Mouse (Mus musculus): ENCODE results near the gene Arhgap19. TPM values are rescaled to one million over a fixed set of nuclear protein-coding genes. Genes with fewer than 3 reads are reported as not detected.
A peak's percentile ranks its signal among the peaks of the same experiment; 100 is the strongest.

Gene Arhgap19
- polyA plus RNA-seq, 1 experiment = 0.49 TPM

- peaks cover 76% of the 10 kb centered on the region for H3K4me1 ChIP-seq (ENCODE audit: control insufficient read depth)
- TF ChIP-seq TAL1 (IDR thresholded peaks at IDR 0.05; ENCODE audit: low read length) (no peak), GATA1 (IDR thresholded peaks at IDR 0.05; ENCODE audit: low read length) (no peak)
Observed at GRCm38 (mm10) chr19:41842706-41843105, 40.9 kb upstream of the Arhgap19 start.

GRCm38 (mm10) chr19:41842196-41842595 is 40.3 kb upstream of the Arhgap19 start:
- no peak overlapping the region for H3K4me3 ChIP-seq (replicated peaks)
- no peak for TF ChIP-seq GATA1 (IDR thresholded peaks at IDR 0.05; ENCODE audit: low read length)
- no peak for TF ChIP-seq TAL1 (IDR thresholded peaks at IDR 0.05; ENCODE audit: low read length)
- peaks cover 11% of the 10 kb centered on the region for H3K36me3 ChIP-seq (ENCODE audit: control insufficient read depth)
- no peaks in the 10 kb centered on the region for H3K27me3 ChIP-seq (ENCODE audit: control insufficient read depth)
- H3K4me1 ChIP-seq (ENCODE audit: control insufficient read depth) = peaks cover 81% of the 10 kb centered on the region
- H3K9me3 ChIP-seq (ENCODE audit: control insufficient read depth, low read length) = no peaks in the 10 kb centered on the region

More at GRCm38 (mm10) chr19:41842706-41843105, 40.9 kb upstream of the Arhgap19 start:
- Histone ChIP-seq H3K27me3 (ENCODE audit: control insufficient read depth) (no peaks in the 10 kb centered on the region), H3K36me3 (ENCODE audit: control insufficient read depth) (peaks cover 11% of the 10 kb centered on the region), H3K9me3 (ENCODE audit: control insufficient read depth, low read length) (no peaks in the 10 kb centered on the region), H3K4me3 (replicated peaks) (no peak overlapping the region)

GRCm38 (mm10) chr19:41841105-41841750 is 39.4 kb upstream of the Arhgap19 start:
- H3K4me1 ChIP-seq (ENCODE audit: control insufficient read depth) = peaks cover 81% of the 10 kb centered on the region
- H3K9me3 ChIP-seq (ENCODE audit: control insufficient read depth, low read length) = no peaks in the 10 kb centered on the region
- H3K4me3 ChIP-seq (replicated peaks) = no peak overlapping the region
- no peak for TF ChIP-seq TAL1 (IDR thresholded peaks at IDR 0.05; ENCODE audit: low read length)
- TF ChIP-seq GATA1 (IDR thresholded peaks at IDR 0.05; ENCODE audit: low read length) = no peak
- no peaks in the 10 kb centered on the region for H3K27me3 ChIP-seq (ENCODE audit: control insufficient read depth)
- H3K36me3 ChIP-seq (ENCODE audit: control insufficient read depth) = peaks cover 11% of the 10 kb centered on the region

- Histone ChIP-seq H3K36me3 (ENCODE audit: control insufficient read depth) (peaks cover 6% of the 10 kb centered on the region), H3K4me1 (ENCODE audit: control insufficient read depth) (peaks cover 83% of the 10 kb centered on the region), H3K9me3 (ENCODE audit: control insufficient read depth, low read length) (no peaks in the 10 kb centered on the region), H3K4me3 (replicated peaks) (no peak overlapping the region), H3K27me3 (ENCODE audit: control insufficient read depth) (no peaks in the 10 kb centered on the region)
- no peak for TF ChIP-seq GATA1 (IDR thresholded peaks at IDR 0.05; ENCODE audit: low read length)
- TF ChIP-seq TAL1 (IDR thresholded peaks at IDR 0.05; ENCODE audit: low read length) = no peak
Observed at GRCm38 (mm10) chr19:41839685-41840084, 37.8 kb upstream of the Arhgap19 start.

- Histone ChIP-seq H3K36me3 (ENCODE audit: control insufficient read depth) (no peaks in the 10 kb centered on the region; the same call in 1 of the 2 replicates), H3K9me3 (ENCODE audit: control insufficient read depth, low read length) (no peaks in the 10 kb centered on the region), H3K4me1 (ENCODE audit: control insufficient read depth) (peaks cover 82% of the 10 kb centered on the region), H3K27me3 (ENCODE audit: control insufficient read depth) (no peaks in the 10 kb centered on the region), H3K4me3 (replicated peaks) (peak overlapping the region; percentile 40)
- TF ChIP-seq GATA1 (IDR thresholded peaks at IDR 0.05; ENCODE audit: low read length) (no peak), TAL1 (IDR thresholded peaks at IDR 0.05; ENCODE audit: low read length) (no peak)
Observed at GRCm38 (mm10) chr19:41838808-41839207, 37.0 kb upstream of the Arhgap19 start.

- Histone ChIP-seq H3K4me3 (replicated peaks) (peak overlapping the region; percentile 40), H3K36me3 (ENCODE audit: control insufficient read depth) (peaks cover 5% of the 10 kb centered on the region), H3K9me3 (ENCODE audit: control insufficient read depth, low read length) (no peaks in the 10 kb centered on the region), H3K4me1 (ENCODE audit: control insufficient read depth) (peaks cover 87% of the 10 kb centered on the region), H3K27me3 (ENCODE audit: control insufficient read depth) (no peaks in the 10 kb centered on the region)
- TF ChIP-seq TAL1 (IDR thresholded peaks at IDR 0.05; ENCODE audit: low read length) = no peak
- 0 out of 2 replicates have a peak, but pooled peaks have one; percentile 1 for TF ChIP-seq GATA1 (IDR thresholded peaks at IDR 0.05; ENCODE audit: low read length)
Observed at GRCm38 (mm10) chr19:41837917-41838261, 36.0 kb upstream of the Arhgap19 start.

GRCm38 (mm10) chr19:41837194-41837916 is 35.5 kb upstream of the Arhgap19 start:
- Histone ChIP-seq H3K4me1 (ENCODE audit: control insufficient read depth) (peaks cover 88% of the 10 kb centered on the region), H3K36me3 (ENCODE audit: control insufficient read depth) (peaks cover 9% of the 10 kb centered on the region), H3K9me3 (ENCODE audit: control insufficient read depth, low read length) (no peaks in the 10 kb centered on the region), H3K4me3 (replicated peaks) (peak overlapping the region; percentile 40), H3K27me3 (ENCODE audit: control insufficient read depth) (no peaks in the 10 kb centered on the region)
- TF ChIP-seq GATA1 (IDR thresholded peaks at IDR 0.05; ENCODE audit: low read length) = peak; percentile 68
- TF ChIP-seq TAL1 (IDR thresholded peaks at IDR 0.05; ENCODE audit: low read length) = peak; percentile 38; the same call in 2 of the 3 replicates

GRCm38 (mm10) chr19:41836719-41837118 is 34.9 kb upstream of the Arhgap19 start:
- Histone ChIP-seq H3K4me1 (ENCODE audit: control insufficient read depth) (peaks cover 92% of the 10 kb centered on the region), H3K36me3 (ENCODE audit: control insufficient read depth) (peaks cover 9% of the 10 kb centered on the region)

GRCm38 (mm10) chr19:41835816-41836215 is 34.0 kb upstream of the Arhgap19 start:
- Histone ChIP-seq H3K4me3 (replicated peaks) (peak overlapping the region; percentile 56), H3K27me3 (ENCODE audit: control insufficient read depth) (no peaks in the 10 kb centered on the region), H3K4me1 (ENCODE audit: control insufficient read depth) (peaks cover 92% of the 10 kb centered on the region), H3K36me3 (ENCODE audit: control insufficient read depth) (peaks cover 9% of the 10 kb centered on the region), H3K9me3 (ENCODE audit: control insufficient read depth, low read length) (no peaks in the 10 kb centered on the region)
- TF ChIP-seq TAL1 (IDR thresholded peaks at IDR 0.05; ENCODE audit: low read length) (no peak; the same call in 2 of the 3 replicates), GATA1 (IDR thresholded peaks at IDR 0.05; ENCODE audit: low read length) (peak; percentile 49; the same call in 1 of the 2 replicates)

More at GRCm38 (mm10) chr19:41836719-41837118, 34.9 kb upstream of the Arhgap19 start:
- peak overlapping the region; percentile 56 for H3K4me3 ChIP-seq (replicated peaks)
- no peak for TF ChIP-seq GATA1 (IDR thresholded peaks at IDR 0.05; ENCODE audit: low read length)
- TF ChIP-seq TAL1 (IDR thresholded peaks at IDR 0.05; ENCODE audit: low read length) = no peak
- no peaks in the 10 kb centered on the region for H3K27me3 ChIP-seq (ENCODE audit: control insufficient read depth)
- H3K9me3 ChIP-seq (ENCODE audit: control insufficient read depth, low read length) = no peaks in the 10 kb centered on the region
